Mouse (Mus musculus): ENCODE results near the gene Gm13283. TPM values are rescaled to one million over a fixed set of nuclear protein-coding genes. Genes with fewer than 3 reads are reported as not detected.
A peak's percentile ranks its signal among the peaks of the same experiment; 100 is the strongest.
"Not testable (repeated sequence)": the region's sequence is repeated elsewhere in the genome, so short reads cannot be mapped to it uniquely, and the experiment has no call there.

Gene Gm13283
- polyA plus RNA-seq, 2 experiments: 0.21 to 0.24 TPM

DNA sequence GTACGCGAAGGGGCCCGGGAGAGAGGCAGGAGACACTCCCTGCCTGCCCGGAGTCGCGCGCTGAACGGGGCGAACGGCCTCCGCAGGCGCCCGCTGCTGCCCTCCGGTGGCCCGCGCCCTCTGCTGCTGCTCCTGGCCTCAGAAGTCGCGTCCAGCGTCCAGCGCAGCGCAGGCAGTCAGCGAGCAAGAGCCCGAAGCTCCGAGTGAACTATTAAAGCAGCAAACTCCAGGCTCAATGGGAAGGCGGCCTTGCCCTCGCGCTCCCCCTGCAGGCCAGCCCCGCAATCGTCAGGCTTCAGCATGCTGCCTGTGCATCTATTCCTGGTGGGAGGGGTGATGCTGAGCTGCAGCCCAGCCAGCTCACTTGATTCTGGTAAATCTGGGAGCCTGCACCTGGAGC lies 19.6 kb downstream of the Gm13283 start, which contains the start of gene Gm13272:
Gene Gm13272 (plus strand): TSS at position 301 of the 400 bp plus-strand sequence.
- not testable (repeated sequence) for H3K4me2 ChIP-seq (replicated peaks; ENCODE audit: low read depth, low read length, severe bottlenecking); H3K27ac ChIP-seq (replicated peaks; ENCODE audit: low read depth, low read length); H3K4me3 ChIP-seq (replicated peaks; ENCODE audit: low read length); DNase-seq (ENCODE audit: low spot score); H3K27me3 ChIP-seq (ENCODE audit: control insufficient read depth, insufficient read depth, low read length); ATAC-seq (ENCODE audit: low FRiP score, low read depth); H3K9ac ChIP-seq (ENCODE audit: low read depth, low read length, severe bottlenecking); H3K36me3 ChIP-seq (ENCODE audit: control insufficient read depth, insufficient read depth, low read length); H3K4me1 ChIP-seq (ENCODE audit: control insufficient read depth, insufficient read depth, low read length); H3K9me3 ChIP-seq (ENCODE audit: control insufficient read depth, low read length)
- WGBS: no CpG with 5 or more reads among the region's 29 CpGs

- H3K36me3 ChIP-seq (ENCODE audit: control insufficient read depth, insufficient read depth, low read length); H3K9me3 ChIP-seq (ENCODE audit: control insufficient read depth, low read length); DNase-seq (ENCODE audit: low spot score); ATAC-seq (ENCODE audit: low FRiP score, low read depth); H3K4me1 ChIP-seq (ENCODE audit: control insufficient read depth, insufficient read depth, low read length); H3K27me3 ChIP-seq (ENCODE audit: control insufficient read depth, insufficient read depth, low read length); H3K4me2 ChIP-seq (replicated peaks; ENCODE audit: low read depth, low read length, severe bottlenecking); H3K9ac ChIP-seq (ENCODE audit: low read depth, low read length, severe bottlenecking); H3K27ac ChIP-seq (replicated peaks; ENCODE audit: low read depth, low read length); H3K4me3 ChIP-seq (replicated peaks; ENCODE audit: low read length): not testable (repeated sequence)
- WGBS: 45% methylated on average over 10 of the region's 18 CpGs
Observed at GRCm38 (mm10) chr4:88780320-88780719, 20.4 kb downstream of the Gm13283 start.

DNA sequence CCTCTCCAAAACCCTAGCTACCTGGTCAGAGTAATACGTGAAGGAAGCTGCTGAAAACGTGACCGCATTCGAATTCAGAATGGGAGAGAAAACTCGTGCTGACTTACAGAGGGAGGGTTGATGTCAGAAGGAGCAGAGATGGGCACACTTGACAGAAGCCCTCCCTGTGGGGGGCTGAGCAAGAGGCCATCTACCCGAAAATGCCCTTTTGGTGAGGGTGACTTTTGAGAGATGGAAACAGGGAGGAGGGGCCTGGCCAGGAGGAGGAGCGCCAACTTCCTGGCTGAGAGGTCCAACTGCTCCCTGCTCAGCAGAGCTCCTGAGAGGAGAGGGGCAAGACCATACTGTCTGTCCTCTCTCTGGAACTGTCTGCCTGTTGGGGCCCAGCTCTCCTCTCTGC lies 21.9 kb downstream of the Gm13283 start, which contains the start of gene Ifnz:
Gene Ifnz (plus strand): TSS at position 301 of the 400 bp plus-strand sequence.
- WGBS: 26% methylated on average over 3 of the region's 7 CpGs
- H3K9ac ChIP-seq (ENCODE audit: low read depth, low read length, severe bottlenecking); H3K27me3 ChIP-seq (ENCODE audit: control insufficient read depth, insufficient read depth, low read length); H3K4me1 ChIP-seq (ENCODE audit: control insufficient read depth, insufficient read depth, low read length); ATAC-seq (ENCODE audit: low FRiP score, low read depth); H3K36me3 ChIP-seq (ENCODE audit: control insufficient read depth, insufficient read depth, low read length); DNase-seq (ENCODE audit: low spot score); H3K27ac ChIP-seq (replicated peaks; ENCODE audit: low read depth, low read length); H3K9me3 ChIP-seq (ENCODE audit: control insufficient read depth, low read length): not testable (repeated sequence)
- Histone ChIP-seq H3K4me2 (replicated peaks; ENCODE audit: low read depth, low read length, severe bottlenecking) (peak within 1 kb of the TSS; percentile 29), H3K4me3 (replicated peaks; ENCODE audit: low read length) (peak within 1 kb of the TSS; percentile 17; the same call in 1 of the 2 replicates)

DNA sequence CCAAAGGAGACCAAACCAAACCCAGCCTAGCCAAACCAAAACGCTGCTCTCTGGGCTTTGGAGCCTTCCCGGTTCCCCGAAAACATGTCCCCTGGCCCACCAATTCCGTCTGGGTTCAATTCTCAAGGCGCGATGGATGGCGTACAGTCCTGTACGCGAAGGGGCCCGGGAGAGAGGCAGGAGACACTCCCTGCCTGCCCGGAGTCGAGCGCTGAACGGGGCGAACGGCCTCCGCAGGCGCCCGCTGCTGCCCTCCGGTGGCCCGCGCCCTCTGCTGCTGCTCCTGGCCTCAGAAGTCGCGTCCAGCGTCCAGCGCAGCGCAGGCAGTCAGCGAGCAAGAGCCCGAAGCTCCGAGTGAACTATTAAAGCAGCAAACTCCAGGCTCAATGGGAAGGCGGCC lies 22.4 kb downstream of the Gm13283 start:
- not testable (repeated sequence) for H3K36me3 ChIP-seq (ENCODE audit: control insufficient read depth, insufficient read depth, low read length); H3K27ac ChIP-seq (replicated peaks; ENCODE audit: low read depth, low read length); H3K4me1 ChIP-seq (ENCODE audit: control insufficient read depth, insufficient read depth, low read length); H3K9ac ChIP-seq (ENCODE audit: low read depth, low read length, severe bottlenecking); DNase-seq (ENCODE audit: low spot score); ATAC-seq (ENCODE audit: low FRiP score, low read depth); H3K27me3 ChIP-seq (ENCODE audit: control insufficient read depth, insufficient read depth, low read length); H3K9me3 ChIP-seq (ENCODE audit: control insufficient read depth, low read length)
- WGBS: 0% methylated on average over 10 of the region's 31 CpGs
- H3K4me2 ChIP-seq (replicated peaks; ENCODE audit: low read depth, low read length, severe bottlenecking): peak overlapping the region; percentile 29
- peak overlapping the region; percentile 17; the same call in 1 of the 2 replicates for H3K4me3 ChIP-seq (replicated peaks; ENCODE audit: low read length)

GRCm38 (mm10) chr4:88785409-88785808 lies 25.5 kb downstream of the Gm13283 start, which contains the start of gene Gm13276:
Gm13276 (plus strand) TSS chr4:88785709.
- not testable (repeated sequence) for H3K9me3 ChIP-seq (ENCODE audit: control insufficient read depth, low read length); H3K9ac ChIP-seq (ENCODE audit: low read depth, low read length, severe bottlenecking); H3K4me3 ChIP-seq (replicated peaks; ENCODE audit: low read length); H3K4me2 ChIP-seq (replicated peaks; ENCODE audit: low read depth, low read length, severe bottlenecking); H3K27me3 ChIP-seq (ENCODE audit: control insufficient read depth, insufficient read depth, low read length); ATAC-seq (ENCODE audit: low FRiP score, low read depth); DNase-seq (ENCODE audit: low spot score); H3K36me3 ChIP-seq (ENCODE audit: control insufficient read depth, insufficient read depth, low read length); H3K27ac ChIP-seq (replicated peaks; ENCODE audit: low read depth, low read length); H3K4me1 ChIP-seq (ENCODE audit: control insufficient read depth, insufficient read depth, low read length)
- WGBS: no CpG with 5 or more reads among the region's 27 CpGs

DNA sequence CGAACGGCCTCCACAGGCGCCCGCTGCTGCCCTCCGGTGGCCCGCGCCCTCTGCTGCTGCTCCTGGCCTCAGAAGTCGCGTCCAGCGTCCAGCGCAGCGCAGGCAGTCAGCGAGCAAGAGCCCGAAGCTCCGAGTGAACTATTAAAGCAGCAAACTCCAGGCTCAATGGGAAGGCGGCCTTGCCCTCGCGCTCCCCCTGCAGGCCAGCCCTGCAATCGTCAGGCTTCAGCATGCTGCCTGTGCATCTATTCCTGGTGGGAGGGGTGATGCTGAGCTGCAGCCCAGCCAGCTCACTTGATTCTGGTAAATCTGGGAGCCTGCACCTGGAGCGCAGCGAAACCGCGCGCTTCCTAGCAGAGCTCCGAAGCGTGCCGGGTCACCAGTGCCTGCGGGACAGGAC lies 28.5 kb downstream of the Gm13283 start, which contains the start of gene Gm13277:
Gene Gm13277 (plus strand): TSS at position 231 of the 400 bp plus-strand sequence.
- not testable (repeated sequence) for H3K4me2 ChIP-seq (replicated peaks; ENCODE audit: low read depth, low read length, severe bottlenecking); H3K9me3 ChIP-seq (ENCODE audit: control insufficient read depth, low read length); H3K4me3 ChIP-seq (replicated peaks; ENCODE audit: low read length); H3K9ac ChIP-seq (ENCODE audit: low read depth, low read length, severe bottlenecking); H3K27me3 ChIP-seq (ENCODE audit: control insufficient read depth, insufficient read depth, low read length); H3K4me1 ChIP-seq (ENCODE audit: control insufficient read depth, insufficient read depth, low read length); DNase-seq (ENCODE audit: low spot score); ATAC-seq (ENCODE audit: low FRiP score, low read depth); H3K36me3 ChIP-seq (ENCODE audit: control insufficient read depth, insufficient read depth, low read length); H3K27ac ChIP-seq (replicated peaks; ENCODE audit: low read depth, low read length)
- no CpG with 5 or more reads among the region's 28 CpGs for WGBS

GRCm38 (mm10) chr4:88791250-88791649 lies 31.3 kb downstream of the Gm13283 start, which contains the start of gene Gm13278:
Gm13278 (plus strand) TSS chr4:88791550.
- not testable (repeated sequence) for H3K27ac ChIP-seq (replicated peaks; ENCODE audit: low read depth, low read length); H3K9me3 ChIP-seq (ENCODE audit: control insufficient read depth, low read length); H3K36me3 ChIP-seq (ENCODE audit: control insufficient read depth, insufficient read depth, low read length); ATAC-seq (ENCODE audit: low FRiP score, low read depth); H3K9ac ChIP-seq (ENCODE audit: low read depth, low read length, severe bottlenecking); H3K27me3 ChIP-seq (ENCODE audit: control insufficient read depth, insufficient read depth, low read length); H3K4me3 ChIP-seq (replicated peaks; ENCODE audit: low read length); H3K4me2 ChIP-seq (replicated peaks; ENCODE audit: low read depth, low read length, severe bottlenecking); DNase-seq (ENCODE audit: low spot score); H3K4me1 ChIP-seq (ENCODE audit: control insufficient read depth, insufficient read depth, low read length)
- no CpG with 5 or more reads among the region's 28 CpGs for WGBS

- H3K9me3 ChIP-seq (ENCODE audit: control insufficient read depth, low read length); H3K36me3 ChIP-seq (ENCODE audit: control insufficient read depth, insufficient read depth, low read length); H3K4me2 ChIP-seq (replicated peaks; ENCODE audit: low read depth, low read length, severe bottlenecking); H3K27ac ChIP-seq (replicated peaks; ENCODE audit: low read depth, low read length); ATAC-seq (ENCODE audit: low FRiP score, low read depth); H3K9ac ChIP-seq (ENCODE audit: low read depth, low read length, severe bottlenecking); H3K4me1 ChIP-seq (ENCODE audit: control insufficient read depth, insufficient read depth, low read length); H3K4me3 ChIP-seq (replicated peaks; ENCODE audit: low read length); H3K27me3 ChIP-seq (ENCODE audit: control insufficient read depth, insufficient read depth, low read length); DNase-seq (ENCODE audit: low spot score): not testable (repeated sequence)
- 0% methylated on average over 5 of the region's 52 CpGs for WGBS
Observed at GRCm38 (mm10) chr4:88793936-88794675, 34.2 kb downstream of the Gm13283 start, which contains the start of gene Gm13275. Gm13275 (plus strand) TSS chr4:88794487.
